Mouse (Mus musculus) testis, adult 2 months (tissue): ENCODE measurements around the gene Hmcn1.

Experiments used
- CTCF ChIP-seq: fragments of 200-500 bp; IDR thresholded peaks from 2 replicates; pipeline ENCODE4 v1.5.1; 2012; ENCODE audit warnings: low read depth, mild to moderate bottlenecking, inconsistent platforms, low read length, moderate library complexity; ENCODE audit not compliant: control insufficient read depth, insufficient read depth, insufficient replicate concordance
- POLR2A ChIP-seq: fragments of 200-500 bp; IDR thresholded peaks from 2 replicates; pipeline ENCODE4 v1.6.1; 2012; ENCODE audit warnings: low read depth, mild to moderate bottlenecking, inconsistent platforms, low read length, moderate library complexity; ENCODE audit not compliant: control insufficient read depth

- no peak for TF ChIP-seq CTCF
- no peak for TF ChIP-seq POLR2A
These were observed 353.7 kb downstream of the Hmcn1 start for GRCm38 (mm10) chr1:150639522-150639921.
